Mouse (Mus musculus): Measurements from ENCODE around the gene Ssr2.
A peak's percentile ranks its signal among the peaks of the same experiment; 100 is the strongest.

The Ssr2 gene

DNA sequence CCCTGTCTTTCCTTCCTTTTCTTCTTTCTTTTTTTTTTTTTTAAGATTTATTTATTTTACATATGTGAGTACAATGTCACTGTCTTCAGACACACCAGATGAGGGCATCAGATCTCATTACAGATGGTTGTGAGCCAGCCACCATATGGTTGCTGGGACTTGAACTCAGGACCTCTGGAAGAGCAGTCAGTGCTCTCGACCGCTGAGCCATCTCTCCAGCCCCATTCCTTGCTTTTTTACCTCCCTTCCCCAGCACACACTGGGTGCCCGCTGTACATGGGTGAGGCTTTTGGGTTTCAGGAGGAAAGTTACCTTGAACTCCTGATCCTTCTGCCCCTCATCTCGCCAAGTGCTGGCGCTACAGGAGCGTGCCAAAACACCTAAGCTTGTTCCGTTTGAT lies 49.9 kb downstream of the Ssr2 start:
- peak; percentile 7 for DNase-seq

DNA sequence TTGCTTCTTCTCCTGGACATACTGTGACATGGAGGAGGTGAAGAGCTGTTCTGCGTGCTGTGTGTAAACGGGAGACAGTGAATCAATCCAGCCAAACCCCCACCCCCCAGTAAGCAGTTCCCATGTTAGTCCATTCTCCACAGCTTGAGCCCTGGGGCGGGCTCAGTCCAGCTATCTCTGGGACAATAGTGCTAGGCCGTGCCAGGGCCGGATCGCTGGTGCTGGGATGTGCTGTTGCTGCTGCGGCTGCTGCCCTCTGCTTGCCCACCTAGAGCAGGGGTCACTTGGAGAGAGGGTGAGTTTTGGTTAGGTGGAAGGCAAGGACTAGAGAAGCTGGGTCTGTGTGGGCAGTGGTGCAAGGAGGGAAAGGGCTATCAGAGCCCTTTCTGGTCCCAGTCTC lies 50.6 kb downstream of the Ssr2 start:
- peak; percentile 38 for DNase-seq

DNA sequence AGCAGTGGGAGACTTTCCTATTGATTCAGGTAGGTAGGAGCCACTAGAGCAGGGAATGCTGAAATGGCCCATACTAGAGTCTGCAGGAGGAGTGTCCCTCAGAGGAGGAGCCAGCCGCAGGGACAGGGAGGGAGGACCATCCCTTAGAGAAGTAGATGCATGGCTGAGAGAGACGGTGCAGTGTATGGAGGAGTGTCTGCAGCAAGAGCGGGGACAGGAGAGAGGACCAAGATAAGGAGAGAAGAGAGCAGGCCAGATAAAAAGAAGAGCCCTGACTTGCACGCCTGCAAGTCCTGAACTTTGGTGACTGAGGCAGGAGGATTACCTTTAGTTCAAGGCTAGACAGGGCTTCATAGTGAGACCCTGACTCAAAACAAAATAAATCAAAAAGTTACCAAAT lies 51.4 kb downstream of the Ssr2 start:
- peak; percentile 37 for DNase-seq

DNA sequence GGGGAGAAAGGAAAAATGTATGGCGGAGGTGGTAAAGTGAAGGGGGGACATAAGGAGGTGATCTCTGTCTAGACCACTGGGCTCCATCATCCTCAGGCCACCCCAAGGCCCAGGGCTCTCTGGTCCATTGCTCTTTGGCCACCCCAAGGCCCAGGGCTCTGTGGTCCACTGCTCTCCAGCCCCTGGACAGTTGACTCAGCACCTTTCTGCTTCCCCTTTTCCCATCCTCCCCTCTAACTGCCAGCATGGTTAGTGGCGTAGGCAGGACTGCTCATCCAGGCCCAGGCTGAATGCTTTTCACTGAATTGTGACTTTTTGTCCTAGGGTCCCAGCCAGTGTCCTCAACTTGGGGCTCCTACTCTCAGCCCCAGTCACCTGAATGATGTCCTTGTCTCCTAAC lies 51.9 kb downstream of the Ssr2 start:
- DNase-seq = peak; percentile 70

DNA sequence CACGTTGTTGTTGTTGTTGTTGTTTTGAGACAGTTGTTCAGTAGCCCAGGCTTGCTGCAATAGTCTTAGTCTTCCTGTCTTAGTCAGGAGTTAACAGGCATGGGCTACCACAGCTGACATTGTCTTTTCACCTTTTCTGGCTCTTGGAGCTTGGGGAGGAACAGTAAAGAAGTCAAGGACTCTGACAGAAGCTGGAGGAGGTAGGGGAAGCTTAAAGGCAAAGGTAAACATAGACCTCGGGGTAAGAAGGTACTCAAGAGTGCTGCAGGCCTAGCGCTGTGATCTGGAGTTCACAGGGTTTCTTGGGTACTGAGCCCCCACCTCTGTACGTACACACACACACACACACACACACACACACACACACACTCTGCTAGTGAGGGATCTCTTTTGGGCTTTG lies 53.1 kb downstream of the Ssr2 start:
- DNase-seq = no peak

DNA sequence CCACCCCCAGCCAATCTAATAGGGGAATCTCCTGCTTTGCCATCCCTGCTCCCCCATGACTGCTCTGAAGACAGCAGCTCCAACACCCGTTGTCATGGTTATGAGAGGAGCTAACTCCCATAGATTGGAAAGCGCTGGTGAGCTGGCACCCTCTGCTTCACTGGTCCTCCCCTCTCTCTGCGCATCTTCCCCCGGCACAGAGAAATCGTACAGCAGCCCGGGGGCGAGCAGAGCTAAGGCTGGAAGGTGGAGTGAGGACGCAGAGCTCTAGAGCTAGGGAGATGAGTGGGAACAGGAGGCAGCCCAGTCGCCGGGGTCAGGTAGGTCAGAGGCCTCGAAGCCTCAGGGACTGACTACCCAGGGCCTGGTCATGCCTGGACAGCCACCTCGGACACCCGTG lies 53.6 kb downstream of the Ssr2 start:
- peak; percentile 21 for DNase-seq

DNA sequence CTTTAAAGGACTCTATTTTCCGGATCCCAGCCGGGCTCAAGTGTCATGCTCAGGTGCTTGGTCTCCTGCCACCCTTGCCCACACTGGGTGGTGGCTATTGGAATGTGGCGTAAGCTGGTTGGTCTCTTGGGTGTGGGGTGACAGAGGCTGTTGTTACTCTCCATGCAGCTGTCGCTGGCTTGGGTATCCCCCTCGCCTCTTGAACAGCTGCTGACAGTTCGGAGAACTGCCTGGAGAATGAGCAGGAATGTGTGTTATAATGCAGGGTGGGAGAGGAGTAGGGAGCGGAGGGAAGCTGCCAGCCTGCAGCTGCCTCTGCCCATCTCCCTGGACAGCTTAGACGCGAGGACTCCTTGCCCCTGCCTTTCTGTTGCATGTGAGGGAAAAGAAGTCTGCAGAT lies 54.3 kb downstream of the Ssr2 start:
- DNase-seq = peak; percentile 10

DNA sequence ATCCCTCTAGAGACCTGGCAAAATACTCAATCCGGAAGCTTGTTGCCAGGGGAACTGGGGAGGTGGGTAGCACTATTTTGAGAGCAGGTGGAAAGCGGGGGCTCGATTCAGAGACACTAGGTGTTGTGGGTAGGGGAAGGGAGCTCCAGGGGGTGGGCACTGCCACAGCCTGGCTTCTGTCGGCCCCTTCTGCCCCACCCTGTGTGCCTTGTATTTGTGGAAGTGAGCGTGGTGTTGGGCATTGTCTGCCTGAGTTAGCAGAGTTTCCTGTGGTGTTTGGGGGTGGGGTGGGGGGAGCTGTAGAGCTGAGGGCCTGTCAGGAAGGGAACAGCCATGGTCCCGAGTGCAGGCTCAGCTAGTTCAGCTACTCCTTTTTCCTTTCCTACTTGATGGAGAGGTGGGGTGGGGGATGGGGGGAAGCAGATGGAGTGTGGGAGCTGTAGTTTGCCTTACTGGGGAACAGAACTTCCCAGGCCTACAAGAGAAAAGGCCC lies 55.2 kb downstream of the Ssr2 start:
- DNase-seq = peak; percentile 77

DNA sequence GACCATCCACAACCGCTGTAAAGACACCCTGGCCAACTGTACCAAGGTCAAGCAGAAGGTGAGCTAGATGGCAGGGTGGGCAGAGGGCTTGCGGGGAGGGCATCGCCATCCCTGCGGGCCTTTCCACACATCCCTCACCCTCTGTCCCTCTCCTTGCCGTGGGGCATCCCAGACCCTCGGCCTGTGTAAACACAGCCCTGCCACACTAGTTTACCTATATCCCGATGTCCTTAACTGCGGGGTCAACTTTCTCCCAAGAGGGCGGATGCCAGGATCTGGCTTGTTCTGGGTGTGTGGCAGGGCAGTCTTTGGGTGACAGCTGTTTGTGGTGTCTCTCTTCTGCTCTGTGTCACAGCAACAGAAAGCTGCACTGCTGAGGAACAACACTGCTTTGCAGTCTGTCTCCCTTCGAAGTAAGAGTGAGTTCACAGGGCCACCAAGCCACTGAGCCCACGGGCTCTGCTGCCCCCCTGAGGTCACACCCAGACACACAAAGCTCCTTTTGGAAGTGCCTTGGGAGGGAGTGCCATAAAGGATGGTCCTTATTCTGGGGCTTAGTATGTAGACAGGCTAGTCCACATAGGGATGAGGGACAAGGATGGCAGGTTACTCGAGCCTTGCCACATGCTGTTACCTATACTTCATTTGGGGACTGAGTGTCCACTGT lies 56.4 kb downstream of the Ssr2 start:
- peak; percentile 56 for DNase-seq

DNA sequence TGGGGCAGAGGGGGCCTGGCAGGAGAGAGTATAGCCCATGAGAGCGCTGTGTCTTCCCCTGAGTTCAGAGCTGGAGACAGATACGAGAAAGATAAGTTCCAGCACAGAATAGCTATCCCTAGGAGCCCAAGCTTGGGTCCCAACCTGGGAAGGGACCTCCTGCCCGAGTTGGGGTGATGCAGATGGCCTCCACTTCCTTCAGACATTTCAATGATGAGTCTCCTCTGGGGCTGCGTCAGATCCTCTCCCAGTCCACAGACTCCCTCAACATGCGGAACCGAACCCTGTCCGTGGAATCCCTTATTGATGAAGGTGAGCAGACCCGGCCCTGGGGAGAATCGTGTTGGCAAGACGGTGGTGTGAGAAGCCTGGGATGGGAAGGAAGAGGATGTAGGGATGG lies 57.4 kb downstream of the Ssr2 start:
- no peak for DNase-seq

DNA sequence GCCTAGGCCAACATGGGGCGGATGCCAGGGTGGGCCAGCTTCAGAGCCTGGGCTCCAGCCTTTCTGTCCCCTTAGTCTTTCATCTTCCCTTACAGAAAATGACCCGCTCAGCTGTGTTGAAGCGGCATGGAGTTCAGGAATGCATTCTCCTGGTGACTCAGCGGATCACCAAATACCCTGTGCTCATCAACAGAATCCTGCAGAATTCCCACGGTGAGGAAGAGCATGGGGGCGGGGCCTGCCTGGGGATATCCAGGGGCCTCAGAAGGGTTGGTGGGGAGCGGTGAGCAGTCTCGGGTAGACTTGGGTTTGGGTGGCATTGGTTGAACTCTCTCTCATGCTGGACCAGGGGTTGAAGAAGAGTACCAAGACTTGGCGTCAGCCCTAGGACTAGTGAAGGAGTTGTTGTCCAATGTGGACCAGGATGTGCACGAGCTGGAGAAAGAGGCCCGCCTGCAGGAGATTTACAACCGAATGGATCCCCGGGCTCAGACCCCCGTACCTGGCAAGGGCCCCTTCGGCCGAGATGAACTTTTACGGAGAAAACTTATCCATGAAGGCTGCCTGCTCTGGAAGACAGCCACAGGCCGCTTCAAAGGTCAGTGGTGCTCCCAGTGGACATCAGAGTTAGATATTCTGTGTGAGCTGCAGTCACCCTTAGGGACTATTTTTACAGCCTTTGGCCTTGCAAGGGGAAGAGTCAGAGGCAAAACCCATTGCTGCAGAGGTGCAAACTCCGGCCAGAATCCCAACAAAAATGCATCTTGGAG lies 60.0 kb downstream of the Ssr2 start:
- peak; percentile 60 for DNase-seq

DNA sequence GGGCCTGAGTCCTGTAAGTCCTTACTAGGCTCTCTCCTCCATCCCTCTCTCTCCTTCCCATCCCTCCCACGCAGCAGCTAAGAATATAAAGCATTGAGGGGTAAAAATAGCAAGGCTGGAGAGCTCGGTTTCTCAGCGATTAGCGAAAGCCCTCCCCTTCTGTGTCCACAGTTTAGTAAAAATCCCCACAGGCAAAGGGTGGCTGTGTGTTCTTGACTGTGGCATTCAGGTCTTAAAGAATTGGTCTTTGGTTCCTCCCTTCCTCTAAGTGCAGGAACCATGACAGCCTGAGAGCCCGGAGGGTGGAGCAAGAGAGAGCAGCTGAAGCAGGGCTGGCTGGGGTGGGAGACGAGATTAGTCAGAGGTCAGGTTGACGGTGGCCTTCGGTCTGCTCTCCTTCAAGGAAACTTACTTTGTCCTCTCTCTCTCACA lies 60.9 kb downstream of the Ssr2 start:
- DNase-seq = peak; percentile 40

DNA sequence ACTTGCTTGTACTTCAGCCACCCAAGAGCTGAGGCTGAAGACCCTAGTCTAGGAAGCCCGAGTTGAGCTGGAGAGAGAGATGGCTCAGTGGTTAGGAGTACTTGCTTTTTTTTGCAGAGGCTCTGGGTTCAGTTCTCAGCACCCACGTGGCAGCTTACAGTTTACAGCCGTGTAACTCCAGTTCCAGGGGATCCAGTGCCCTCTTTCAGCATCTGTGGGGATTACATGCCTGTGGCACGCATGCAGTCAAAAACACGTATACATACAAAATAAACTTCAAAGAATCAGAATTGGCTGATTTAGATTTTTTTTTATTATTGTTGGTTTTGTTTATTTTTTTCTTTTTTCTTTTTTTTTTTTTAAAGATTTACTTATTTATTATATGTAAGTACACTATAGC lies 61.5 kb downstream of the Ssr2 start:
- DNase-seq = peak; percentile 23

All from kidney, postnatal 10 days (tissue).